Mouse (Mus musculus): ENCODE data around the gene Scarb1. TPM values are rescaled to one million over a fixed set of nuclear protein-coding genes. Genes with fewer than 3 reads are reported as not detected.

The Scarb1 gene
- polyA plus RNA-seq, 1 experiment from 2014 or later: 30.1 TPM

DNA sequence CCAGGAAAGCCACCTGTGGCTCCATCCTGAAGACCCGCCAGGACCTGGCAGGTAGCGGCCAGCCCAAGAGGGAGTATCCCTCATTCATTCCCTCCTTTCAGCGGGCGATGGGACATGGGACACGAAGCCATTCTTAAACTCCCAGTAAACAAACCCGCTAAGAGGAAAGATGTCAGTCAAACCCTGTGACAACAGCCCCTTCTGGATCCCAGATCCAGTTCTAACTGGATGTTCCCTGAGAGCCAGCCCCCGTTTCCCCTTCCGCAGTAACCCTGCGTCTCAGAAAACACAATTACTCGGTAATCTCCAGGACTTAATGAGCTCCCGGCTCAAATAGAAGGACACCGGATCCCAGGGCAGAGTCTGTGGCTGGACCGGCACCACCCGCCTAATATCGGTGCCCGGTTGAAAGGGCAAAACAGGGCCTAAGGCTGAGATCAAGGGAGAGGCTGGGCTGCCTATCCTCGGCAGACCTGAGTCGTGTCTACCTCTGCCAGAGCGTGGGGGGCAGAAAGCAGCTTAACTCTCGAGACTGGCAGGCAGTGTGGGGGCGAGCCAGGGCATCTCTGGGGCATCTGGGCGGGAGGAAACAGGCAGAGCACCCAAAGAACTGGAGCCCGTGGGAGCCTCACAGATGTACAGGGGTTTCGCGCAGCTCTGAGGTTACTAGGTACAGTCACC lies 903 bp downstream of the Scarb1 start:
- H3K4me2 ChIP-seq (replicated peaks; ENCODE audit: low read depth): peak overlapping the region; percentile 96
- H3K9me3 ChIP-seq (ENCODE audit: control insufficient read depth, low read length): no peaks in the 10 kb centered on the region
- ATAC-seq (ENCODE audit: low FRiP score, low TSS enrichment) (peak; percentile 5; the same call in 1 of the 2 replicates), DNase-seq (ENCODE audit: low spot score) (peak; percentile 29)
- H3K9ac ChIP-seq (ENCODE audit: low read length): peak overlapping the region; percentile 75
- H3K4me1 ChIP-seq (replicated peaks; ENCODE audit: control insufficient read depth, insufficient read depth): peaks cover 7% of the 10 kb centered on the region
- H3K36me3 ChIP-seq (ENCODE audit: control insufficient read depth, insufficient read depth, low read length): no peaks in the 10 kb centered on the region
- peak overlapping the region; percentile 61 for H3K27ac ChIP-seq (replicated peaks)
- peak overlapping the region; percentile 76 for H3K4me3 ChIP-seq (ENCODE audit: low read depth, low read length)
- no peaks in the 10 kb centered on the region for H3K27me3 ChIP-seq (ENCODE audit: control insufficient read depth, insufficient read depth, low read length)
- TF ChIP-seq CTCF (IDR thresholded peaks at IDR 0.05; ENCODE audit: low read depth) (no peak), EP300 (optimal IDR thresholded peaks at IDR 0.05) (no peak)
- WGBS: 8% methylated on average over 25 of the region's 25 CpGs

- peaks cover 7% of the 10 kb centered on the region for H3K4me1 ChIP-seq (replicated peaks; ENCODE audit: control insufficient read depth, insufficient read depth)
- ATAC-seq (ENCODE audit: low FRiP score, low TSS enrichment) (no peak), DNase-seq (ENCODE audit: low spot score) (no peak)
- H3K27me3 ChIP-seq (ENCODE audit: control insufficient read depth, insufficient read depth, low read length): no peaks in the 10 kb centered on the region
- no peaks in the 10 kb centered on the region for H3K36me3 ChIP-seq (ENCODE audit: control insufficient read depth, insufficient read depth, low read length)
- WGBS: 20% methylated on average over 18 of the region's 18 CpGs
- H3K4me2 ChIP-seq (replicated peaks; ENCODE audit: low read depth): peak overlapping the region; percentile 96
- H3K9me3 ChIP-seq (ENCODE audit: control insufficient read depth, low read length): no peaks in the 10 kb centered on the region
- H3K9ac ChIP-seq (ENCODE audit: low read length): peak overlapping the region; percentile 75
- TF ChIP-seq EP300 (optimal IDR thresholded peaks at IDR 0.05): no peak
- TF ChIP-seq CTCF (IDR thresholded peaks at IDR 0.05; ENCODE audit: low read depth): 0 out of 2 replicates have a peak, but pooled peaks have one; percentile 10
- peak overlapping the region; percentile 49 for H3K27ac ChIP-seq (replicated peaks)
- H3K4me3 ChIP-seq (ENCODE audit: low read depth, low read length): peak overlapping the region; percentile 76
Observed at GRCm38 (mm10) chr5:125339108-125339751, 1.7 kb downstream of the Scarb1 start.

DNA sequence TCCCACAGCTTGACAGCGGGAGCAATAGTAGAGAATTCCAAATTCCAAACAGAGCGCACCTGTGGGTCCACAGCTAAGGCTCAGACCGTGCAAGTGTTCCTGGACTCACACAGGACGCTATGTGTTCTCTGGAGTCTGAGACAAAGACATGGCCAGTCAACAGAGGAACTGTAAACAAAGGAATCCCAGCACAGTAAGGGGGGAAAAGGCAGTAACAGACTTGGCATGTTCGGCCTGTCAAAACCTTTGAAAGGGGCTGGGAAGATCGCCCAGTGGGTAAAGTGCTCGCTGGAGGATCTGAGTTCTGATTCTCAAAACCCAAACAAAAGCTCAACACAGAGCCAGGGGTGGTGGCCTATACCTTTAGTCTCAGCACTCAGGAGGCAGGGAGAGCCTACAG lies 3.4 kb downstream of the Scarb1 start:
- 49% methylated on average over 7 of the region's 7 CpGs for whole genome bisulfite sequencing
- no peak overlapping the region for H3K4me3 ChIP-seq (ENCODE audit: low read depth, low read length)
- H3K4me1 ChIP-seq (replicated peaks; ENCODE audit: control insufficient read depth, insufficient read depth): peaks cover 7% of the 10 kb centered on the region
- no peak for ATAC-seq (ENCODE audit: low FRiP score, low TSS enrichment)
- no peak overlapping the region for H3K27ac ChIP-seq (replicated peaks)
- no peak overlapping the region for H3K9ac ChIP-seq (ENCODE audit: low read length)
- 0 out of 2 replicates have a peak, but pooled peaks cover 2% of the 10 kb centered on the region for H3K36me3 ChIP-seq (ENCODE audit: control insufficient read depth, insufficient read depth, low read length)
- H3K27me3 ChIP-seq (ENCODE audit: control insufficient read depth, insufficient read depth, low read length): no peaks in the 10 kb centered on the region
- DNase-seq (ENCODE audit: low spot score): no peak
- H3K9me3 ChIP-seq (ENCODE audit: control insufficient read depth, low read length): no peaks in the 10 kb centered on the region
- TF ChIP-seq EP300 (optimal IDR thresholded peaks at IDR 0.05) (no peak), CTCF (IDR thresholded peaks at IDR 0.05; ENCODE audit: low read depth) (no peak)
- H3K4me2 ChIP-seq (replicated peaks; ENCODE audit: low read depth): no peak overlapping the region

DNA sequence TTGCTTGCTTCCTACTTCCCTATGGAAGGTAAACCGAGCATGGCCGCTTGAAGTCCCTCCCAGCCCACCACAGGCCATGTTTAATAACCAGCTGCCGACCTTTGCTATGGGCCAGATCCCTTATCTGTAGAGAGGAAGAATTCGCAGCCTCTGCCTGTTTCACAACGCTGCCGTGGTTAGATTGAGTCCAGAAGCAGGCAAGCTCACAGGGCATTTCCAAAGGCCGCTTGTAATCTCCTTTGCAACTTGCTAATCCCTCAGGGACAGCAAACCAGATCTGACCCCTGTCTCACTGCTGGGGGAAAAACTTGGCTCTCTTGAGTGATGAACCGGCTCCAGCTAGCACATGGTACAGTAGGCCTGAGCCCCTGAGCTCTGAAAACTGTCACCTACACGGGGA lies 3.9 kb downstream of the Scarb1 start:
- TF ChIP-seq EP300 (optimal IDR thresholded peaks at IDR 0.05) (no peak), CTCF (IDR thresholded peaks at IDR 0.05; ENCODE audit: low read depth) (no peak)
- peaks cover 7% of the 10 kb centered on the region for H3K4me1 ChIP-seq (replicated peaks; ENCODE audit: control insufficient read depth, insufficient read depth)
- H3K9ac ChIP-seq (ENCODE audit: low read length): no peak overlapping the region
- ATAC-seq (ENCODE audit: low FRiP score, low TSS enrichment) (no peak), DNase-seq (ENCODE audit: low spot score) (no peak)
- H3K4me2 ChIP-seq (replicated peaks; ENCODE audit: low read depth): no peak overlapping the region
- H3K27me3 ChIP-seq (ENCODE audit: control insufficient read depth, insufficient read depth, low read length): no peaks in the 10 kb centered on the region
- H3K9me3 ChIP-seq (ENCODE audit: control insufficient read depth, low read length): no peaks in the 10 kb centered on the region
- H3K27ac ChIP-seq (replicated peaks): no peak overlapping the region
- no peak overlapping the region for H3K4me3 ChIP-seq (ENCODE audit: low read depth, low read length)
- H3K36me3 ChIP-seq (ENCODE audit: control insufficient read depth, insufficient read depth, low read length): 0 out of 2 replicates have a peak, but pooled peaks cover 2% of the 10 kb centered on the region
- 42% methylated on average over 9 of the region's 9 CpGs for WGBS

- no peak overlapping the region for H3K27ac ChIP-seq (replicated peaks)
- no peak for TF ChIP-seq CTCF (IDR thresholded peaks at IDR 0.05; ENCODE audit: low read depth)
- WGBS: 65% methylated on average over 6 of the region's 6 CpGs
- no peak overlapping the region for H3K4me3 ChIP-seq (ENCODE audit: low read depth, low read length)
- H3K9me3 ChIP-seq (ENCODE audit: control insufficient read depth, low read length): no peaks in the 10 kb centered on the region
- DNase-seq (ENCODE audit: low spot score) (no peak), ATAC-seq (ENCODE audit: low FRiP score, low TSS enrichment) (no peak)
- no peaks in the 10 kb centered on the region; the same call in 1 of the 2 replicates for H3K4me1 ChIP-seq (replicated peaks; ENCODE audit: control insufficient read depth, insufficient read depth)
- 0 out of 2 replicates have a peak, but pooled peaks cover 2% of the 10 kb centered on the region for H3K36me3 ChIP-seq (ENCODE audit: control insufficient read depth, insufficient read depth, low read length)
- no peak overlapping the region for H3K9ac ChIP-seq (ENCODE audit: low read length)
- H3K4me2 ChIP-seq (replicated peaks; ENCODE audit: low read depth): no peak overlapping the region
- no peaks in the 10 kb centered on the region for H3K27me3 ChIP-seq (ENCODE audit: control insufficient read depth, insufficient read depth, low read length)
Observed at GRCm38 (mm10) chr5:125333009-125333408, 7.9 kb downstream of the Scarb1 start.

GRCm38 (mm10) chr5:125332333-125332732 lies 8.6 kb downstream of the Scarb1 start:
- DNase-seq (ENCODE audit: low spot score): no peak
- H3K4me2 ChIP-seq (replicated peaks; ENCODE audit: low read depth): no peak overlapping the region
- no peak overlapping the region for H3K9ac ChIP-seq (ENCODE audit: low read length)
- no peaks in the 10 kb centered on the region; the same call in 1 of the 2 replicates for H3K4me1 ChIP-seq (replicated peaks; ENCODE audit: control insufficient read depth, insufficient read depth)
- 0 out of 2 replicates have a peak, but pooled peaks cover 2% of the 10 kb centered on the region for H3K36me3 ChIP-seq (ENCODE audit: control insufficient read depth, insufficient read depth, low read length)
- TF ChIP-seq EP300 (optimal IDR thresholded peaks at IDR 0.05) (no peak), CTCF (IDR thresholded peaks at IDR 0.05; ENCODE audit: low read depth) (no peak)
- no peak overlapping the region for H3K4me3 ChIP-seq (ENCODE audit: low read depth, low read length)
- ATAC-seq (ENCODE audit: low FRiP score, low TSS enrichment): no peak
- no peaks in the 10 kb centered on the region for H3K9me3 ChIP-seq (ENCODE audit: control insufficient read depth, low read length)
- no peak overlapping the region for H3K27ac ChIP-seq (replicated peaks)
- no peaks in the 10 kb centered on the region for H3K27me3 ChIP-seq (ENCODE audit: control insufficient read depth, insufficient read depth, low read length)
- 92% methylated on average over 4 of the region's 4 CpGs for WGBS
